Mouse (Mus musculus) regulatory T cell (primary cell): ENCODE measurements around the gene Erc2.

ENCODE experiments used
- in situ Hi-C: fragments of 300-600 bp; cut with MboI, MseI; formaldehyde crosslinking; loops from one replicate; pipeline ENCODE4 v1.15.1; 2025; ENCODE audit warnings: high pct_unique_total_duplicates

Erc2 gene

GRCm38 (mm10) chr14:27667016-27667852 lies 45.0 kb downstream of the Erc2 start:
- in situ Hi-C loops = no loop called here

GRCm38 (mm10) chr14:27668151-27668550 lies 45.9 kb downstream of the Erc2 start:
- in situ Hi-C loops = no loop called here

- in situ Hi-C loops = no loop called here
Observed at GRCm38 (mm10) chr14:27669939-27670338, 47.7 kb downstream of the Erc2 start.

GRCm38 (mm10) chr14:27672761-27673160 lies 50.5 kb downstream of the Erc2 start:
- in situ Hi-C loops = no loop called here

GRCm38 (mm10) chr14:27674096-27674495 lies 51.9 kb downstream of the Erc2 start:
- in situ Hi-C loops = no loop called here

GRCm38 (mm10) chr14:27674561-27674960 lies 52.3 kb downstream of the Erc2 start:
- in situ Hi-C loops = no loop called here

- in situ Hi-C loops = no loop called here
Observed at GRCm38 (mm10) chr14:27675071-27675470, 52.8 kb downstream of the Erc2 start.

GRCm38 (mm10) chr14:27682368-27683052 lies 60.3 kb downstream of the Erc2 start:
- in situ Hi-C loops = no loop called here

- in situ Hi-C loops = no loop called here
Observed at GRCm38 (mm10) chr14:27695781-27696180, 73.6 kb downstream of the Erc2 start.

GRCm38 (mm10) chr14:27717364-27717763 lies 95.1 kb downstream of the Erc2 start:
- in situ Hi-C loops = loop anchor here (25.0 kb wide), 1 partner anchor 555 kb away; no protein-coding TSS in a partner anchor

- in situ Hi-C loops = loop anchor here (25.0 kb wide), 1 partner anchor 557 kb away; no protein-coding TSS in a partner anchor
Observed at GRCm38 (mm10) chr14:27719601-27720000, 97.4 kb downstream of the Erc2 start.

- in situ Hi-C loops = loop anchor here (25.0 kb wide), 1 partner anchor 559 kb away; no protein-coding TSS in a partner anchor
Observed at GRCm38 (mm10) chr14:27720944-27721343, 98.7 kb downstream of the Erc2 start.

- in situ Hi-C loops = loop anchor here (25.0 kb wide), 1 partner anchor 559 kb away; no protein-coding TSS in a partner anchor
Observed at GRCm38 (mm10) chr14:27721759-27722158, 99.5 kb downstream of the Erc2 start.

- in situ Hi-C loops = no loop called here
Observed at GRCm38 (mm10) chr14:27727541-27727940, 105.3 kb downstream of the Erc2 start.

- in situ Hi-C loops = no loop called here
Observed at GRCm38 (mm10) chr14:27731086-27731485, 108.9 kb downstream of the Erc2 start.

- in situ Hi-C loops = no loop called here
Observed at GRCm38 (mm10) chr14:27739436-27739835, 117.2 kb downstream of the Erc2 start.

- in situ Hi-C loops = no loop called here
Observed at GRCm38 (mm10) chr14:27741248-27741916, 119.2 kb downstream of the Erc2 start.

GRCm38 (mm10) chr14:27754340-27754739 lies 132.1 kb downstream of the Erc2 start:
- in situ Hi-C loops = no loop called here

- in situ Hi-C loops = no loop called here
Observed at GRCm38 (mm10) chr14:27756901-27757300, 134.7 kb downstream of the Erc2 start.

- in situ Hi-C loops = no loop called here
Observed at GRCm38 (mm10) chr14:27758230-27758629, 136.0 kb downstream of the Erc2 start.

GRCm38 (mm10) chr14:27759069-27759628 lies 136.9 kb downstream of the Erc2 start:
- in situ Hi-C loops = no loop called here

- in situ Hi-C loops = no loop called here
Observed at GRCm38 (mm10) chr14:27759982-27760381, 137.8 kb downstream of the Erc2 start.
